Mouse (Mus musculus) forebrain, embryonic 11.5 days (tissue): ENCODE measurements at regions not wholly inside any gene's neighbourhood (a gene's known extent, or its start where the extent isn't known, plus 50 kb on each side); places are given as distances from the start of the nearest gene placed in this dataset.

ENCODE experiments used
- ATAC-seq: fragments of 200-750 bp; cut with Nextera tagmentation; replicated peaks from 2 replicates; pipeline ENCODE4 v1.8.0; 2017; ENCODE audit warnings: moderate TSS enrichment; ENCODE audit not compliant: low FRiP score
- DNase-seq: peaks from one replicate; pipeline ENCODE4 v3.0.0-alpha.2; 2017; ENCODE audit warnings: low spot score
- H3K27ac ChIP-seq: fragments of 300-500 bp; sonication (generic); 2 replicates; pipeline ENCODE4 v1.5.1; 2014; ENCODE audit warnings: low read depth, low read length
- H3K27me3 ChIP-seq: fragments of 300-500 bp; sonication (generic); 2 replicates; pipeline ENCODE4 v1.6.1; 2014; ENCODE audit warnings: mild to moderate bottlenecking, low read length, mixed read lengths; ENCODE audit not compliant: control insufficient read depth, insufficient read depth
- H3K36me3 ChIP-seq: fragments of 300-500 bp; sonication (generic); 2 replicates; pipeline ENCODE4 v1.6.1; 2014; ENCODE audit warnings: mild to moderate bottlenecking, low read length, moderate library complexity, mixed read lengths; ENCODE audit not compliant: control insufficient read depth, insufficient read depth
- H3K4me1 ChIP-seq: fragments of 300-500 bp; sonication (generic); replicated peaks from 2 replicates; pipeline ENCODE4 v1.6.1; 2014; ENCODE audit warnings: low read length, mixed read lengths; ENCODE audit not compliant: control insufficient read depth, insufficient read depth
- H3K4me2 ChIP-seq: fragments of 300-500 bp; sonication (generic); 2 replicates; pipeline ENCODE4 v1.6.1; 2014; ENCODE audit warnings: low read depth, mild to moderate bottlenecking, low read length, moderate library complexity, mixed read lengths; ENCODE audit not compliant: severe bottlenecking
- H3K4me3 ChIP-seq: fragments of 300-500 bp; sonication (generic); 2 replicates; pipeline ENCODE4 v1.5.1; 2014; ENCODE audit warnings: low read depth, low read length
- H3K9ac ChIP-seq: fragments of 300-500 bp; sonication (generic); 2 replicates; pipeline ENCODE4 v1.6.1; 2014; ENCODE audit warnings: low read length
- H3K9me3 ChIP-seq: fragments of 300-500 bp; sonication (generic); 2 replicates; pipeline ENCODE4 v1.6.1; 2016; ENCODE audit warnings: low read length, mixed read lengths; ENCODE audit not compliant: control insufficient read depth
- WGBS: fragments of 180-500 bp; shearing (Covaris S2); extraction: QIAGEN DNeasy Blood & Tissue Kit; methylation state at CpG from one replicate; pipeline ENCODE4 v1.1.7; 2014; 5-methylcytosine and 5-hydroxymethylcytosine counted together

GRCm38 (mm10) chr7:74734941-74735340, 180.4 kb upstream of the Slco3a1 start:
- Histone ChIP-seq H3K9ac (no peak overlapping the region), H3K36me3 (no peaks in the 10 kb centered on the region), H3K4me3 (no peak overlapping the region), H3K4me2 (no peak overlapping the region), H3K4me1 (no peaks in the 10 kb centered on the region), H3K27ac (no peak overlapping the region), H3K9me3 (no peaks in the 10 kb centered on the region), H3K27me3 (no peaks in the 10 kb centered on the region)
- ATAC-seq (no peak), DNase-seq (no peak)
- 81% methylated on average over 6 of the region's 6 CpGs for WGBS

DNA sequence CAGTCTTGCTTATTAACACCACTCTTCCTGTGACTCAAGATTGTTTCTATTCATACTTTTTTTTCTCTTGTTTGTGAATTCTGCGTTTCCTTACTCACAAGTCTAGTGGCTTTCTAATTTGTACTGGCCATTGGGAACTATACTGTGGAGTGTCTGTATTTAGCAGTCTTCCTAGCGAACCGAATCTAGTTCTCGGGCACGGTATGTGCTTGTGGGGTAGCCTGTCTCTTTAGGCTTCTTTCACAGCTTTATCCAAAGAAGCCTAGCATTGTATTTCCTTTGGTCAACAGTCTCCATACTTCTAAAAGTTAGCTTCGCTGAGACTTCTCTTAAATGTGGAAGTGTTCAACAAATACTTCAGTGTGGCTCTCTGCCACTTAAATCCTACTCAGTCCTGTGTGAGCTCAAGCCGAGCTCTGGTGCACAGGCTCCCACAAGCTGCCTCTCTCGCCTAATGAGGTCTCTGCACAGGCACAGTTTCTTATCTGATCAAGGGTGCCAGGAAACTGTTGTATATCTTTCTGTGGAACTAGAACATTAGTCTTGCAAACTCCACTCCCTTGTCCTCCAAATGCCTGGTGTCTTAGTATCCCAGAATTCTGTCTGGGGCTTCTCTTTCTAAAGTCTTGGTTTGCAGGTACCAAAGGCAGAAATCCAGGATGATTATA, 171.9 kb upstream of the Slco3a1 start:
- 79% methylated on average over 8 of the region's 8 CpGs for WGBS
- Histone ChIP-seq H3K9me3 (no peaks in the 10 kb centered on the region), H3K4me1 (no peaks in the 10 kb centered on the region), H3K27me3 (no peaks in the 10 kb centered on the region), H3K36me3 (no peaks in the 10 kb centered on the region), H3K4me2 (no peak overlapping the region), H3K27ac (no peak overlapping the region), H3K9ac (no peak overlapping the region), H3K4me3 (no peak overlapping the region)
- DNase-seq (no peak), ATAC-seq (no peak)

DNA sequence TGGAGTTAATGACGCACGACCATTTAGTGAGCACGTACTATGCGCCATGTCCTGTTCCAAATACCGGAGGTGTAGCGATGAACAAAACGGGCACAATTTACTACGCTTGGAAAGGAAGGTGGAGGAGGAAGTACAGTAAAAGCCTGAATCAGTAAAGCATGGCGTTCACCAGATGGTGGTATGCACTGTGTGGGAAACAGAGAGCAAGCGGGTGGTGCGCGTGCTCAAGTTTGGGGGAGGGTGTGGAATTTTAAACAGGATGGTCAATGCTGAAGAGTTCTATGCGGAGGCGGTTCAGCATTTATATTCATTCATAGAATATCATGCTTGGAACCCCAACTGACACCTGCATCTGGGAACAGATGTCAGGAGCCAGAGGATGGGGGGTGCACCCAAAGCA, 164.7 kb upstream of the Slco3a1 start:
- no peak overlapping the region for H3K4me2 ChIP-seq
- H3K9ac ChIP-seq, result no peak overlapping the region
- no peak for ATAC-seq
- H3K4me3 ChIP-seq, result no peak overlapping the region
- DNase-seq, result no peak
- no peak overlapping the region for H3K27ac ChIP-seq
- H3K36me3 ChIP-seq, result no peaks in the 10 kb centered on the region
- no peaks in the 10 kb centered on the region for H3K27me3 ChIP-seq
- H3K4me1 ChIP-seq, result no peaks in the 10 kb centered on the region
- 94% methylated on average over 14 of the region's 14 CpGs for WGBS
- no peaks in the 10 kb centered on the region for H3K9me3 ChIP-seq

DNA sequence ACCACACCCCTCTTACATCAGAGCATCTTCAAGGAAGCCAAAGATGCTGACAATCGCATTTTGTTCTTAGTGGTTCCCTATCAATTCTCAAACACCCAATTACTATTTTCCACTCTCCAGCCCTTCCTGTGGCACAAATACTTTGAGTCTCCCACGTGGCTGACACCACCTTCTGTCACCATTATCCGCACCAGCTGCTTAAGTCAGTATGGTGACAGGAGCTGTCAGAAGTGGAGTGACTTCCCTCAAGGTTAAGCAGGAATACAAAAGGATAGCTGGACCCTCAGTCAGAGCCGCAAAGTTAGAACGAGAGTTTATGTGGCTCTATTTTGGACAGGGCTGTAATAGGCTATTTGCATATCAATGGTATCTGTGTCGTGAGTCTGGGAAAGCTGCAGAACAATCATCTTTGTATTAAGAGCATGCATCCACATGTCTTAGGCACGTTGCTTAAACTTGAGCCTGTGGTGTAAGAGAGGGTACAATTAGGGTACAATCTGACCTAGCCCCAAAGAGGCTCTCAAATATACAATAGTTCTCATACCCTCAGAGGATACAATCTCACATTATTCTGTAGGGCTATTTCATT, 155.5 kb upstream of the Slco3a1 start:
- Histone ChIP-seq H3K9ac (no peak overlapping the region), H3K4me2 (no peak overlapping the region), H3K9me3 (no peaks in the 10 kb centered on the region), H3K4me1 (peaks cover 7% of the 10 kb centered on the region; the same call in 1 of the 2 replicates), H3K27ac (no peak overlapping the region), H3K4me3 (no peak overlapping the region), H3K36me3 (no peaks in the 10 kb centered on the region), H3K27me3 (no peaks in the 10 kb centered on the region)
- WGBS, result 26% methylated on average over 7 of the region's 7 CpGs
- DNase-seq (no peak), ATAC-seq (peak; percentile 48; the same call in 1 of the 2 replicates)

GRCm38 (mm10) chr7:74709006-74709405, 154.4 kb upstream of the Slco3a1 start:
- H3K36me3 ChIP-seq, result no peaks in the 10 kb centered on the region
- WGBS, result 51% methylated on average over 5 of the region's 5 CpGs
- peaks cover 7% of the 10 kb centered on the region; the same call in 1 of the 2 replicates for H3K4me1 ChIP-seq
- ATAC-seq (peak; percentile 70), DNase-seq (no peak)
- no peaks in the 10 kb centered on the region for H3K27me3 ChIP-seq
- H3K4me3 ChIP-seq, result no peak overlapping the region
- no peak overlapping the region for H3K27ac ChIP-seq
- no peak overlapping the region for H3K9ac ChIP-seq
- H3K9me3 ChIP-seq, result no peaks in the 10 kb centered on the region
- no peak overlapping the region for H3K4me2 ChIP-seq

DNA sequence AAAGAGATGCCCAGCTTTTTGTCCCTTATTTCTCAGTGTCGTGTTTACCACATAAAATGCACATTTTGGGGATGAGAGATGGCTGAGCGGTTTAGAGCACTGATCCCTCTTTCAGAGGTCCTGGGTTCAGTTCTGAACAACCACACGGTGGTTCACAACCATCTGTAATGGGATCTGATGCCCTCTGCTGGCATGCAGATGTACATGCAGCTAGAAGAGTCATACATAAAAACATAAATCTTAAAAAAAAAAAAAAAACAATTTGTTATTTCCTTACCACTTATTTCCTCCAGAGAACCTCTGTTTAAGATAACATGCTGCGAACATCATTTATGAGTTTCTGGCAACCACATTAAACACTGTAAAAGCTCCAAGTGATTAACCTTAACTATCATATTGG, 149.0 kb upstream of the Slco3a1 start:
- no peak overlapping the region for H3K4me3 ChIP-seq
- DNase-seq, result no peak
- 77% methylated on average over 4 of the region's 4 CpGs for WGBS

GRCm38 (mm10) chr7:74697794-74698354, 143.3 kb upstream of the Slco3a1 start:
- H3K27me3 ChIP-seq, result no peaks in the 10 kb centered on the region
- H3K4me2 ChIP-seq, result no peak overlapping the region
- WGBS, result 80% methylated on average over 3 of the region's 3 CpGs
- no peak overlapping the region for H3K9ac ChIP-seq
- no peak for DNase-seq
- no peaks in the 10 kb centered on the region for H3K4me1 ChIP-seq
- no peaks in the 10 kb centered on the region for H3K9me3 ChIP-seq
- no peak overlapping the region for H3K4me3 ChIP-seq
- no peak for ATAC-seq
- no peak overlapping the region for H3K27ac ChIP-seq
- no peaks in the 10 kb centered on the region for H3K36me3 ChIP-seq

More for the DNA sequence above, 149.0 kb upstream of the Slco3a1 start:
- no peak overlapping the region for H3K9ac ChIP-seq
- no peak overlapping the region for H3K27ac ChIP-seq
- no peak for ATAC-seq
- H3K36me3 ChIP-seq, result no peaks in the 10 kb centered on the region
- H3K4me2 ChIP-seq, result no peak overlapping the region
- no peaks in the 10 kb centered on the region for H3K4me1 ChIP-seq
- no peaks in the 10 kb centered on the region for H3K27me3 ChIP-seq
- no peaks in the 10 kb centered on the region for H3K9me3 ChIP-seq

DNA sequence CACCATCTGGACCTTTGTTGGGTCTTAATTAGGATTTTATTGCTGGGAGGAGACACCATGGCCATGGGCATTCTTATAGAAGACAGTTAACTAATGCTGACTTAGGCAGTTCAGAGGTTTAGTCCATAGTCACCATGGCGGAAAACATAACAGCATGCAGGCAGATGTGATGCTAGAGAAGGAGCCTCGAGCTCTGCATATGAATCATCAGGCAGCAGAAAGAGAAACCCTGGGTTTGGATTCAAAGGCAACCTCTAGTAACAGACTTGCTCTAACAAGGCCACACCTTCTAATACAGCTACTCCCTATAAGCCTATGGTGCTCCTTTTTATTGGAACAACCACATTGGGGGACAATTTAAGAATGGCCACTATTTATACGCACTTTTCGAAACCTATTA, 141.7 kb upstream of the Slco3a1 start:
- H3K9me3 ChIP-seq, result no peaks in the 10 kb centered on the region
- H3K4me2 ChIP-seq, result no peak overlapping the region
- H3K27ac ChIP-seq, result no peak overlapping the region
- no peaks in the 10 kb centered on the region for H3K27me3 ChIP-seq
- ATAC-seq (no peak), DNase-seq (no peak)
- H3K9ac ChIP-seq, result no peak overlapping the region
- H3K36me3 ChIP-seq, result no peaks in the 10 kb centered on the region
- no peak overlapping the region for H3K4me3 ChIP-seq
- 87% methylated on average over 4 of the region's 4 CpGs for WGBS
- H3K4me1 ChIP-seq, result no peaks in the 10 kb centered on the region

- H3K4me3 ChIP-seq, result no peak overlapping the region
- peaks cover 1% of the 10 kb centered on the region; the same call in 1 of the 2 replicates for H3K4me1 ChIP-seq
- ATAC-seq (no peak), DNase-seq (no peak)
- H3K27ac ChIP-seq, result no peak overlapping the region
- H3K9ac ChIP-seq, result no peak overlapping the region
- H3K9me3 ChIP-seq, result no peaks in the 10 kb centered on the region
- 71% methylated on average over 3 of the region's 3 CpGs for WGBS
- no peaks in the 10 kb centered on the region for H3K36me3 ChIP-seq
- H3K4me2 ChIP-seq, result no peak overlapping the region
- no peaks in the 10 kb centered on the region for H3K27me3 ChIP-seq
These were observed 138.5 kb upstream of the Slco3a1 start for GRCm38 (mm10) chr7:74693049-74693448.
